Mouse (Mus musculus): ENCODE data around the gene Gjc1.

DNA sequence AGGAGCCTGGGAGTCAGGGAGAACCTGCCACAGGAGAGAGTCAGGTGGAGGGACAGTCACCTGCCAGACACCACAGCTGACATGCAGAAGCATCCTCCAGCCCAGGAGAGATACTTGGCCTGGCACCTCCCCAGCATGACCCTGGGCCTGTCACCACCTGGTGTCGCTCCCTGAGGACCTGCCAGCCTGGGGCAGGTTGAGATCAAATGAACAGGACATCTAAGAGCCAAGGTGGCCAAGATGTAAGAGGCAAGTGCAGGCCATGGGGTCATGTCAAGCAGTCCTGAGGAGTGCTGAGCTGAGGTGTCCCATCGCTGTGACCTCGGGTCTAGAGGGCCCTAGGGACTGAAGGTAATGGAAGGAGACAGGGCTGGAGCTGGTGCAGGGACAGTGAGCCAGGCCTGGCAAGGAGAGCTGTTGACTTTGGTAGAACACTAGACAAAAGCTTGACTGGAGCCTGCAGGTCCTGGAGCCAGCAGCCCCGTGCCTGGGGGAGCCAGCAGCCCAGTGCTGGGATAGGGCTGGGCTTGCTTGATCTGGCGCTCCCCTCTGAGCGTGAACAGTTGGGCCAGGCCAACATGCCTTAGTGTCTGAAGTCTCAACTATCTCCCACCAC is 52.3 kb downstream of the Gjc1 start:
- no peak for TF ChIP-seq POLR2A (IDR thresholded peaks at IDR 0.05; ENCODE audit: low read depth, low read length)
- TF ChIP-seq CTCF (IDR thresholded peaks at IDR 0.05; ENCODE audit: extremely low read depth, insufficient read depth, insufficient read length, insufficient replicate concordance): no peak
